Mouse (Mus musculus) v-Abl transformed pro-B cells (cell line): ENCODE data around the gene Hexim2.

ENCODE experiments used
- in situ Hi-C, 2 experiments: fragments of 400-800 bp; cut with MboI; formaldehyde crosslinking; loops; one replicate each; pipeline ENCODE4 v1.15.1; 2025; ENCODE audit not compliant: unreplicated experiment in 2 of 2

The Hexim2 gene

GRCm38 (mm10) chr11:103170494-103171285 lies 38.5 kb downstream of the Hexim2 start, which contains the start of gene Fmnl1:
Gene Fmnl1, plus strand, starts transcription at chr11:103171107.
- in situ Hi-C loops = loop anchor here in 1 of 2 experiments (5.0 kb wide), 1 partner anchor 157 kb away; no protein-coding TSS in a partner anchor

- in situ Hi-C loops = loop anchor here in 1 of 2 experiments (5.0 kb wide), 1 partner anchor 156 kb away; no protein-coding TSS in a partner anchor
Observed at GRCm38 (mm10) chr11:103171286-103171620, 39.0 kb downstream of the Hexim2 start.

- in situ Hi-C loops = loop anchor here in 1 of 2 experiments (5.0 kb wide), 1 partner anchor 155 kb away; no protein-coding TSS in a partner anchor
Observed at GRCm38 (mm10) chr11:103171703-103172391, 39.6 kb downstream of the Hexim2 start.

DNA sequence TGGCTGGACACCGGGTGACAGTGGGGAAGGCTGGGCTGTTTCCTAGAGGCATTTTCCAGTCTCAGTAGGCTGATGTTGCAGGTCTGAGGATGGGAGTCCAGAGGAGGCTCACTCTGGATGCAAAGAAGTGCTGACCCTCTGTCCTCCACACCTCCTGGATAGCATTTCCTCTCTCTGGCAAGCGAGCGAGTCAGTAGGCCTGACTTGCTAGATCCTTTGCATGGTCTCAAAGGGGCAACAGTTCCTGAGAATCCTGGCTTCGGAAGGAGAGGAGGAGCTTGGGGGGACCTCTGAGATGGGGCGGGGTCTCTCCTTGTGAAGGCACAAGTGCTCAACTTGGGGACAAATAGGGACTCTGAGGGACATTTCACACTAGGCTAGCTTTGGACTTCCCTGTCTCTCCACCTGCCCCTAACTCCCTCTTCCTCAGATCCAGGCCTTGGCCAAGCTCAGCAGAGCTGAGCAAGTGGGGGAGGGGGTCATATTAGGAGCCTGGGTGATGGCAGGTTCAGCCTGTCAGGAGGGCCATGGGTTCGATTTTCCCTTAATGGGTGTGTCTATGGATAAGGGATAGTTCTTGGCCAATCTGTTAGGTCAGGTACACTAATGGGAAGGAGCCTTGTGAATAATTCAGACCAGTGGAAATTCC lies 40.3 kb downstream of the Hexim2 start:
- in situ Hi-C loops = loop anchor here in 1 of 2 experiments (5.0 kb wide), 1 partner anchor 155 kb away; no protein-coding TSS in a partner anchor

DNA sequence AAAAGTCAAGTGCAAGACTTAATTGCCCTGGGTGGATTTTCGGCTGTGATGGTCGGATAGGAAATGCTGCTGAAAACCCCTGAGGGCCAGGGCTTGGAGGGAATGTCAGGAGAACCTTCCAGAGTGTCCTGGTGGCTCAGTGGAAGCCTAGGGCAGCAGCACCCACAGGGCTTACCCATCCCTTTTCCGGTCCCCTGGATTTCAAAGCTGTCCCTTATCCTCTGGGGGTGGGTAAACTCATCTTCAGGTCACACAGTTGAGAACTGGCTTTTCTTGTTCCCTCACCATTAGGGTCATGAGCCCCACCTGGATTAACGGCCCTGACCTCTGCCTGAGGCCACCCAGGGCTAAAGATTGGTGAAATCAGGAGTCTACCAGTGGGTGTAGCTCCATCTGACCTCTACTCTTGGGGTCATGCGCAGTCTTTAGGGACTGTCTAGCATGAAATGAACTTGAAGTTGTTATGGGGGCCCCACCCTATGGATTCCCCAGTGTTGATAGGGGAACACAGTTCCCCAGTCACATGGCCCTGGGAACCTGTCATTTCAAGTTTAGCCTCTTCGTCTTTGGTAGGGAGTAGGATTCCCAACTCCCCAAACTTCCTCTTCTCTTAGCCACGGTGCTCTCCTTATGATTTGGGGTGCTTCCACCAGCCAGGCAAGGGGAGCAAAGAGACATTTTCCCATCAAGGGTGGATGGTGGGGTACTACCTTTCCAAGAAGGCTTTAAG lies 41.0 kb downstream of the Hexim2 start:
- in situ Hi-C loops = loop anchor here in 1 of 2 experiments (5.0 kb wide), 1 partner anchor 154 kb away; no protein-coding TSS in a partner anchor

DNA sequence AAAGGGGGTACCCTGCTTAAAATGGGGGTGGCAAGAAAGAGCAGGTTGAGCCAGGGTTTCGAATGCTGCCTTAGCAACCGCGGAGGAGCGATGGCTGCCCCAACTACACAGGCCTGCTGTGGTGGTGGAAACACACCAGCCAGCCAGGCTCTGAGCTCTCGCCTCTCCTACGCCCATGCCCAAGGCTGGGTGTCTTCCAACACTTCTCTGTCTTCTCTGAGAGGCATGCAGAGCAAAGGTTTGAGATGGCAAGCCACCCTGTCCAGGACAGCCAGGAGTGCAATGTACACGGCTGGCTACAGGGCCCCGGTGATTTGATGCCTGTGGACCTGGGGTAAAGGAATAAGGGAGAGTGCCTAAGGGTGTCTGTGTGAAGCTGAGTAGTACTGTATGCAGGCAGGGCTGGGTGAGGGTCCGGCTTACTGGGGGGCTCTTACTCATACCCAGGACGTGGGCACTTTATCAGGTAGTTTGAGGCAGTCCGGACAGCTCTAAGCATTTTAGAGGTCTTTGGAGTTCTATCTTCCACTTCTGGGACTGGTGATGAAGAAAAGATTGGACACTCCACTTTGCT lies 41.6 kb downstream of the Hexim2 start:
- in situ Hi-C loops = loop anchor here in 1 of 2 experiments (5.0 kb wide), 1 partner anchor 153 kb away; no protein-coding TSS in a partner anchor

DNA sequence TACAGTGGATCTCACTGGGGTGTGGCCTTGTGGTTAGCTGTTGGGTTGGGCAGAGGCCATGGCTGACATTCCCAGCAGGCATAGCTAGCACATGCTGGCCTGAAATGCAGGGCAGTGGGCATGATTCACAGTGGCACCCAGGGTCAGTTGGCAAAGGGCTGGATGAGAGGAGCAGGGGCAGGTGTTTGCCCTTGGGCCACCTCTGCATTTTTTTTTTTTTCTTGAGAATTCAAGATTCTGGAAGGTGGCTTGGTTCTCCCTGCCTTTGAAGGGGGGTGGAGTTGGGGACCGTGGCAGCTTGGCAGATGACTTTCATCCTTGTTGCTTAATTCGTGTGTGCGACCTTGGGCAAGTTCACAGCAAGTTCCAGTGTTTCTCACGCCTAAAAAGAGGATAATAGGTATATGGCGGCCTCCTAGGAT lies 42.2 kb downstream of the Hexim2 start:
- in situ Hi-C loops = loop anchor here in 1 of 2 experiments (5.0 kb wide), 1 partner anchor 153 kb away; no protein-coding TSS in a partner anchor

- in situ Hi-C loops = loop anchor here in 1 of 2 experiments (5.0 kb wide), 2 partner anchors 92 to 152 kb away; partner anchors contain the start of gene Map3k14
Observed at GRCm38 (mm10) chr11:103174891-103175391, 42.7 kb downstream of the Hexim2 start.

DNA sequence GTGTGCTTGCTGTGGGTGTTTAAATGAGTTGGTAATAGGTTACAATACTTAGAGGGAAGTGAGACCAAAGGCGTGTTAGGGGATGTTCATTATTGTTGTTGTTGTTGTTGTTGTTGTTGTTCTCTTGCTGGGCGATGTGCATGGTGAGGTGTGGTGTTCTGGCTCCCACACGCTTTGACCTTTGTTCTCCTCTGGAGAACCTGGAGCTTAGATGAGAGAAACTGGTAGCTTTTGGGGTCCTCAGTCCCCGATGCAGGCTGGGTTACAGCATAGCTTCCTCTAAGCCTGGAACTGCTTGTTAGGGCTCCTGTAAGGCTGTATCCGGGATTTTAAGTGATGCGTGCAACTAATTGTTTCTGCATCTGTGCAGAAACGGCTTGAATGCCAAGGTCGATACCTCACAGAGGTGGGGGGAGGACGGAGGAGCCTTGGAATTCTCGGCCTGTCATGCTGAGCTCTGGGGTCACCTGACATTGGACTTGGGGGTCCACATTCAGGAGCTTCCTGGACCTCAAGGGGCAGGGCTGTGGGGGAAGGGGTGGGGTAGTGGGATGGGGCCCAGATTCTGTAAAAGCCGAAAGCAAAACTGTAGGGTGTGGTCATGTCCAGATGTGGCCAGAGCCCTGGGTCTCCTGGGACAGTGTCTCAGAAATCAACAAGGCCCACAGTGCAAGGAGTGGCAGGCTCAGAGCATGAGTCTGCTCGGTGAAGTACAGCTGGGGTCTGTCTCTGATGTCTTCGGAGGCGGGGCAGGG lies 43.6 kb downstream of the Hexim2 start:
- in situ Hi-C loops = loop anchor here in 1 of 2 experiments (5.0 kb wide), 1 partner anchor 91 kb away; the partner anchor contains the start of gene Map3k14

- in situ Hi-C loops = loop anchor here in 1 of 2 experiments (5.0 kb wide), 1 partner anchor 91 kb away; the partner anchor contains the start of gene Map3k14
Observed at GRCm38 (mm10) chr11:103176510-103176909, 44.3 kb downstream of the Hexim2 start.

- in situ Hi-C loops = loop anchor here in 1 of 2 experiments (5.0 kb wide), 1 partner anchor 90 kb away; the partner anchor contains the start of gene Map3k14
Observed at GRCm38 (mm10) chr11:103177216-103177615, 45.0 kb downstream of the Hexim2 start.

- in situ Hi-C loops = loop anchor here in 1 of 2 experiments (5.0 kb wide), 1 partner anchor 89 kb away; the partner anchor contains the start of gene Map3k14
Observed at GRCm38 (mm10) chr11:103177815-103178485, 45.7 kb downstream of the Hexim2 start.

GRCm38 (mm10) chr11:103178748-103179147 lies 46.5 kb downstream of the Hexim2 start:
- in situ Hi-C loops = loop anchor here in 1 of 2 experiments (5.0 kb wide), 1 partner anchor 89 kb away; the partner anchor contains the start of gene Map3k14

DNA sequence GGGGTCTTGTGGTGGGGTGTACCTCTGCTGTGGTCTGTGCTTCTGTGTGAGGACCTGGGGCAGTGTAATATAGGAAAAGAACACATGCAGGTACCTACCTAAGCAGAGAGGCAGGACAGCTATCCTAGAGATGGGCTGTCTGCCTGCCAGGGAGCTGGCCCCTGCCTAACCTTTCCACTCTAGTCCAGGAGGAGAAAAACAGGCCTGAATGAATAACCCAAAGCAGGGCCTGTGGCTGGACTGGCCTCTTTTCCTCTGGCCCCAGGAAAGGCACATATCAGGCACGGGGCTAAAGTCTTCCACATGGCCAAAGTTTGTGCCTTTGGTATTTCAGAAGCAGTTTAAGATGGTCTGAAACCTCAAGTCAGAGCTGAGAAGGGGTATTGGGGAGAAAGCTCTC lies 48.2 kb downstream of the Hexim2 start:
- in situ Hi-C loops = loop anchor here (5.0 kb wide), 1 partner anchor 52 kb away; no protein-coding TSS in a partner anchor

DNA sequence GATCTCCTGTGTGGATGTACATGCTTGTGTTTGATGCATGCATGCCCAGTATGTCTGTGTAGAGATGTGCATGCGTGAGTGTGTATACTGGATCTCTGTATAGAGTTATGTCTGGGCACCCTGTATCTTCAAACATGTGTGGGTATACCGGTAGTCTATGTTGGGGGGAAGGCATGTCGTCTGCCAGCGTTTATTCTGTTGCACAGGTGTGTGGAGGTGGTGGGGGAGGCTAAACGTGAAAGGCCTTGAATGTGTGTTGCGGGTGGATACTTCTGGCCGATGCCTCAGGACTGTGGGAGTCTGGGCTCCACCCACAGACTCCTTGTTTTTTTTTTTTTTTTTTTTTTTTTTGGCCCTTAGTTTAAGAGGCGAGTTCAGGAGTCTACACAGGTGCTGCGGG lies 49.1 kb downstream of the Hexim2 start:
- in situ Hi-C loops = loop anchor here (5.0 kb wide), 1 partner anchor 51 kb away; no protein-coding TSS in a partner anchor

GRCm38 (mm10) chr11:103181911-103182310 lies 49.7 kb downstream of the Hexim2 start:
- in situ Hi-C loops = loop anchor here (5.0 kb wide), 1 partner anchor 50 kb away; no protein-coding TSS in a partner anchor

DNA sequence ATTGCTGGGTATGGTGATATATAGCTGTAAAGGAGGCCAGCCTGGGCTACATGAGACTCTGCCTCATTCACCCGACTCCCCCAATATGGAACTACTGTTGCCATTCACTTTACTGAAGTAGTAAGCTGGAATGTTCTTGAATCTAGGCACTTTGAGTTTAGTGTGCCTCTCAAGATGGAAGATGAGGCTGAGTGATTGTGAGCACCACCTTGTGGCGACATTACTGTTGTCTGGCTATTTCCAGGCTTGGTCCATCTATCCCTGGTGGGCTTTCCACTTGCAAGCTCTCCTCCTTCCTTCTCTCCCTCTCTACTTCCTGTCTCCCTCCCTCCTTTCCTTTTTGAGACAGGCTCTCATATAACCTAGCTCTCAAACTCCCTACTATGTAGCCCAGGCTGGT lies 52.7 kb downstream of the Hexim2 start:
- in situ Hi-C loops = loop anchor here (5.0 kb wide), 1 partner anchor 47 kb away; no protein-coding TSS in a partner anchor
